Mouse (Mus musculus) stomach, postnatal 0 days (tissue): ENCODE data around the gene Rab10.

Experiments used
- CTCF ChIP-seq: IDR thresholded peaks from 2 replicates; pipeline ENCODE4 v1.5.1; 2016; ENCODE audit warnings: antibody characterized with exemption, low read depth, mild to moderate bottlenecking, moderate library complexity
- EP300 ChIP-seq: optimal IDR thresholded peaks from 2 replicates; pipeline ENCODE3; 2016; ENCODE audit warnings: antibody characterized with exemption

DNA sequence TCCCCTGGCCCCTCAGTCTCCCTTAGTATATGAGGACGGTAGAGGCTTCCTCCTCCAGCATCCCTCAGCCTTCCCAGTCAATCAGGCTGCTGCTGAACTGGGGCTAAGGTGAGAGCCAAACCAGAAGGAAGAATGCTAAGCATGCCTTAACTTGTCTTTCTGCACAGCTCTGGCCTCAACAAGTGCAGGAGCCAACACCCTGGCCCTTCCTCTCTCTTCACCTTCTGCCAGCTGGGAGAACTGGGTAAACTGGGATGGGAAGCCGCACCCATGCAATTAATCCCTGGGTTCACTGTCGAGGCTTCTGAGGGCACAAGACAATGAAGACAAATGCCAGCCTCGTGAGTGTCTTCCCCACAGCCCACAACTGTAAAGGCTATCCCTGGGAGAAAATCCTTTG, 19.9 kb upstream of the Rab10 start:
- TF ChIP-seq CTCF (no peak), EP300 (peak; percentile 89)
